Mouse (Mus musculus) liver, adult 2 months (tissue): ENCODE measurements around the gene Terb1.

Experiments used
- CTCF ChIP-seq: fragments of 200-500 bp; IDR thresholded peaks from 2 replicates; pipeline ENCODE4 v1.5.1; 2011; ENCODE audit warnings: low read depth, low read length, control low read depth
- POLR2A ChIP-seq: fragments of 200-500 bp; IDR thresholded peaks from 2 replicates; pipeline ENCODE4 v1.6.1; 2011; ENCODE audit warnings: low read length, control low read depth; ENCODE audit not compliant: insufficient read depth; ENCODE audit errors: extremely low read depth

DNA sequence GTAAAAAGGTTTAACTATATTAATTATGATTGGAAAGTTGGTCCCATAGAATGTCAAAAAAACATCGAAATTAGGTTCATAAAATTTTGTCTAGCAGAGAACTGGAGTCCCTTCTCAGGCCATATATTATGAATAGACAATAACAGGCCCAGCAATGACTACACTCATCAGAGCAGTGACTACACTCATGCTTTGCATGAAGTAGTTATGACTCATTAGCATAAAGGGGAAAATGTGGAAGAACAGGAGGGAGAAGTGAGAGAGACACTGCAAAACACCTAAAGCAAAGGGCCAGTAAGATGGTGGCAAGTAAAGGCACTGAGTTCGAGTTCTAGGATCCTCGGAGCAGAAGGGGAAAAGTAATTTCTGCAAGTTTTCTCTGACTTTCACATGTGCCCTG is 63.7 kb downstream of the Terb1 start:
- no peak for TF ChIP-seq CTCF
- no peak for TF ChIP-seq POLR2A
